Mouse (Mus musculus) stomach, postnatal 0 days (tissue): ENCODE results near the gene Xrcc2.

Experiments used
- CTCF ChIP-seq: IDR thresholded peaks from 2 replicates; pipeline ENCODE4 v1.5.1; 2016; ENCODE audit warnings: antibody characterized with exemption, low read depth, mild to moderate bottlenecking, moderate library complexity
- EP300 ChIP-seq: optimal IDR thresholded peaks from 2 replicates; pipeline ENCODE3; 2016; ENCODE audit warnings: antibody characterized with exemption

DNA sequence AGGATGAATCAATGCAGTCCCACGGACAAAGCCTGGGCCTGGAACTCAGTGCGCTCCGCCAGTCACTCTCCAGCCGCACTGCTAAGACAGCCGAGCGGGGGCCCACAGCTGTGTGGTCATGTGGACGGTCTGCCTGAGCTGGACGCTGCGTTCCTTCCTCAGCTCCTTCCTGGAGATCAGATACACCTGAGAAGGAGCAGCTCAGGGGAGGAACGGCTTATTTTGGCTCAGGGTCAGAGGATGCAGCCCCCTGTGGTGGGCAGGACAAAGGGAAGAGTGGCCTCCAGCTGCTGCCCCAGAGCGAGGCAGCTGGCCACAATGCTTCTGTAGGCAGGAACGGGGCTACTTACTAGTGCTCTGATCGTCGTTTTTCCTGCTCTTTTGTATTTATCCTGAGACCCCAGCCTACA is 51.0 kb downstream of the Xrcc2 start:
- TF ChIP-seq EP300: no peak
- TF ChIP-seq CTCF: no peak
